In the genomic region with DNA sequence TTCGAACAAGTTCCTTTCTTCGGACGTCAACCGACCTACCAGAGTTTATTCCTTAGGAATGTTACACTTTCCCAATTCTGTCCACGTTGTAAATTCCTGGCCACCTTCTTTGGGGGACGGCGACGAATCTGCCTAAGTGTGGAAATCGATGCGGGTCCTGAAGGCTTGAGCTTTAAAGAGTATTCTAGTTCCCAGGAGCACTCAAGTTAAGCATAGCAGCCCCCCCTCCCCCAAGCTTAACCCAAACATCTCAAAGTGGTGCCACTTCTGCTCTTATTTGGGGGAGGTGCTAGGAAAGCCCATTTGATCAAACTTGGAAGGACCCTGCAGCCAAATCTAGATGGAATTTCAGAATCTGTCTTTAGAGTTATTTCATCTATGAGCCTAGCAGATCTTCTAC, we compare ENCODE assay signal across 9 mouse cellular contexts. TPM values are rescaled to one million over a fixed set of nuclear protein-coding genes. Genes with fewer than 3 reads are reported as not detected.
DNase-seq lines count a peak whose midpoint lies in the region; ATAC-seq lines count a peak whose summit lies in the region.
"Had no signal": no experiment of that assay in that cellular context is flagged by ENCODE, and none has a peak within 500 bp of the region (broad histone marks: within the 10 kb centered on the region; RNA-seq: fewer than 3 reads in every experiment).

No protein-coding gene starts in this region.

- peaks cover 39% of the 10 kb centered on the region for H3K4me1 ChIP-seq in lung, embryonic 16.5 days (replicated peaks; ENCODE audit: control insufficient read depth, insufficient read depth, low read length)
- H3K4me1 ChIP-seq in forebrain, embryonic 14.5 days (ENCODE audit: control insufficient read depth, insufficient read depth, low read length): 0 out of 2 replicates have a peak, but pooled peaks cover 11% of the 10 kb centered on the region
- H3K4me1 ChIP-seq in limb, embryonic 10.5 days: peaks cover 60% of the 10 kb centered on the region
- peaks cover 49% of the 10 kb centered on the region for H3K4me1 ChIP-seq in neural tube, embryonic 15.5 days

- no peak overlapping the region for H3K27ac ChIP-seq in lung, embryonic 16.5 days (ENCODE audit: low read length)
- no peak overlapping the region for H3K27ac ChIP-seq in forebrain, embryonic 14.5 days (ENCODE audit: low read depth, low read length)
- H3K27ac ChIP-seq in limb, embryonic 10.5 days: no peak overlapping the region
- H3K27ac ChIP-seq in neural tube, embryonic 15.5 days (replicated peaks): peak overlapping the region; percentile 83

- H3K9me3 ChIP-seq in lung, embryonic 16.5 days (ENCODE audit: control insufficient read depth, low read length): no peaks in the 10 kb centered on the region; the same call in 1 of the 2 replicates
- no peaks in the 10 kb centered on the region for H3K9me3 ChIP-seq in forebrain, embryonic 14.5 days (replicated peaks; ENCODE audit: control insufficient read depth, low read length)
- no peaks in the 10 kb centered on the region for H3K9me3 ChIP-seq in limb, embryonic 10.5 days (replicated peaks)
- H3K9me3 ChIP-seq in neural tube, embryonic 15.5 days (replicated peaks): no peaks in the 10 kb centered on the region

- peak overlapping the region; percentile 56 for H3K4me3 ChIP-seq in lung, embryonic 16.5 days (ENCODE audit: low read length)
- H3K4me3 ChIP-seq in forebrain, embryonic 14.5 days (ENCODE audit: low read depth, low read length): peak overlapping the region; percentile 41; the same call in 1 of the 2 replicates
- peak overlapping the region; percentile 60 for H3K4me3 ChIP-seq in limb, embryonic 10.5 days
- peak overlapping the region; percentile 50 for H3K4me3 ChIP-seq in neural tube, embryonic 15.5 days (replicated peaks)

- under 1% methylated on average over 10 of the region's 10 CpGs for WGBS in lung, embryonic 16.5 days
- WGBS in forebrain, embryonic 14.5 days: 0% methylated on average over 10 of the region's 10 CpGs
- under 1% methylated on average over 10 of the region's 10 CpGs for WGBS in limb, embryonic 10.5 days
- 1% methylated on average over 10 of the region's 10 CpGs for WGBS in neural tube, embryonic 15.5 days

- peak overlapping the region; percentile 86; the same call in 1 of the 2 replicates for H3K4me2 ChIP-seq in lung, embryonic 16.5 days (ENCODE audit: low read depth, low read length)
- H3K4me2 ChIP-seq in forebrain, embryonic 14.5 days (ENCODE audit: low read length): peak overlapping the region; percentile 61
- H3K4me2 ChIP-seq in neural tube, embryonic 15.5 days: peak overlapping the region; percentile 70

- no peak for DNase-seq in lung, postnatal 10 days
- DNase-seq in forebrain, embryonic 14.5 days (ENCODE audit: low spot score): no peak
- no peak for DNase-seq in limb, embryonic 10.5 days (ENCODE audit: low spot score)
- no peak for DNase-seq in layer of hippocampus, postnatal 36 days
- no peak for DNase-seq in left cerebral cortex, adult 11 months (ENCODE audit: low spot score)
- DNase-seq: spleen, adult 18-20 months had no signal

- H3K36me3 ChIP-seq in lung, embryonic 16.5 days (ENCODE audit: control insufficient read depth, insufficient read depth, low read length): no peaks in the 10 kb centered on the region
- no peaks in the 10 kb centered on the region for H3K36me3 ChIP-seq in forebrain, embryonic 14.5 days (ENCODE audit: control insufficient read depth, insufficient read depth, low read length)
- H3K36me3 ChIP-seq in limb, embryonic 10.5 days: no peaks in the 10 kb centered on the region
- H3K36me3 ChIP-seq in neural tube, embryonic 15.5 days: no peaks in the 10 kb centered on the region

- ATAC-seq in lung, embryonic 16.5 days (ENCODE audit: low read depth): no peak
- no peak for ATAC-seq in forebrain, embryonic 14.5 days
- no peak for ATAC-seq in neural tube, embryonic 15.5 days (ENCODE audit: low FRiP score)

- H3K27me3 ChIP-seq in lung, embryonic 16.5 days (ENCODE audit: control insufficient read depth, insufficient read depth, low read depth, low read length): peaks cover 99% of the 10 kb centered on the region
- peaks cover 91% of the 10 kb centered on the region for H3K27me3 ChIP-seq in forebrain, embryonic 14.5 days (replicated peaks; ENCODE audit: control insufficient read depth, insufficient read depth, low read length)
- peaks cover 100% of the 10 kb centered on the region for H3K27me3 ChIP-seq in limb, embryonic 10.5 days (ENCODE audit: low read depth, poor library complexity, severe bottlenecking)
- peaks cover 77% of the 10 kb centered on the region for H3K27me3 ChIP-seq in neural tube, embryonic 15.5 days (replicated peaks)

- no peak overlapping the region for H3K9ac ChIP-seq in lung, embryonic 16.5 days (ENCODE audit: low read length)
- no peak overlapping the region for H3K9ac ChIP-seq in forebrain, embryonic 14.5 days (ENCODE audit: low read length)
- H3K9ac ChIP-seq in neural tube, embryonic 15.5 days (replicated peaks): peak overlapping the region; percentile 62

RNA-seq across cellular contexts. Expression of a gene that starts 1.1 kb away (rescaled TPM):
- 0.06 TPM in 1 of 2 replicates, not detected in the other for polyA plus RNA-seq in lung, embryonic 16.5 days (2015; fragmentation: Nextera tagmentation; extraction: Ambion mirVana)
- 7.0 and 7.2 TPM in 2 replicates for polyA plus RNA-seq in forebrain, embryonic 14.5 days (2014; fragmentation: Nextera tagmentation; extraction: Ambion mirVana)
- 0.16 and 0.31 TPM in 2 replicates for polyA plus RNA-seq in limb, embryonic 10.5 days (2016; fragmentation: Nextera tagmentation; extraction: Ambion mirVana)
- polyA plus RNA-seq in neural tube, embryonic 15.5 days (2015; fragmentation: Nextera tagmentation; extraction: Ambion mirVana): 30.0 and 37.6 TPM in 2 replicates
- total RNA-seq in layer of hippocampus, postnatal 36 days (2021): under 1 TPM; 0.20 to 0.65 TPM
- total RNA-seq: hematopoietic stem cell, adult 5-6 weeks had no signal

RNA-seq across cellular contexts. Expression of a gene that starts 13.1 kb away (rescaled TPM):
- polyA plus RNA-seq in lung, embryonic 16.5 days (2015; fragmentation: Nextera tagmentation; extraction: Ambion mirVana): 33.8 and 39.1 TPM in 2 replicates
- 45.1 and 45.5 TPM in 2 replicates for polyA plus RNA-seq in forebrain, embryonic 14.5 days (2014; fragmentation: Nextera tagmentation; extraction: Ambion mirVana)
- 52.5 and 56.7 TPM in 2 replicates for polyA plus RNA-seq in limb, embryonic 10.5 days (2016; fragmentation: Nextera tagmentation; extraction: Ambion mirVana)
- 49.8 and 53.9 TPM in 2 replicates for polyA plus RNA-seq in neural tube, embryonic 15.5 days (2015; fragmentation: Nextera tagmentation; extraction: Ambion mirVana)
- 10 to 100 TPM; 20.4 to 21.6 TPM for total RNA-seq in layer of hippocampus, postnatal 36 days (2021)
